Mouse (Mus musculus) hindbrain, postnatal 0 days (tissue): ENCODE measurements around the gene Casr. TPM values are rescaled to one million over a fixed set of nuclear protein-coding genes. Genes with fewer than 3 reads are reported as not detected.
A peak's percentile ranks its signal among the peaks of the same experiment; 100 is the strongest.

ENCODE experiments used
- ATAC-seq: fragments of 200-750 bp; cut with Nextera tagmentation; 2 replicates; pipeline ENCODE4 v1.8.0; 2017; ENCODE audit warnings: mild to moderate bottlenecking, moderate TSS enrichment, moderate library complexity
- DNase-seq: peaks from one replicate; pipeline ENCODE4 v3.0.0-alpha.2; 2015; ENCODE audit warnings: low spot score
- H3K27ac ChIP-seq: fragments of 300-500 bp; sonication (generic); 2 replicates; pipeline ENCODE4 v1.5.1; 2014; ENCODE audit warnings: mild to moderate bottlenecking
- H3K27me3 ChIP-seq: fragments of 300-500 bp; sonication (generic); 2 replicates; pipeline ENCODE4 v1.6.1; 2014; ENCODE audit warnings: low read length, mixed read lengths; ENCODE audit not compliant: insufficient read depth
- H3K36me3 ChIP-seq: fragments of 300-500 bp; sonication (generic); 2 replicates; pipeline ENCODE4 v1.6.1; 2014; ENCODE audit warnings: low read length, mixed read lengths; ENCODE audit not compliant: insufficient read depth
- H3K4me1 ChIP-seq: fragments of 300-500 bp; sonication (generic); 2 replicates; pipeline ENCODE4 v1.6.1; 2014; ENCODE audit warnings: antibody characterized with exemption, low read length, mixed read lengths; ENCODE audit not compliant: insufficient read depth
- H3K4me2 ChIP-seq: fragments of 300-500 bp; sonication (generic); 2 replicates; pipeline ENCODE4 v1.6.1; 2014; ENCODE audit warnings: low read depth, mild to moderate bottlenecking, low read length, moderate library complexity, mixed read lengths
- H3K4me3 ChIP-seq: fragments of 300-500 bp; sonication (generic); 2 replicates; pipeline ENCODE4 v1.5.1; 2014; ENCODE audit warnings: low read length
- H3K9ac ChIP-seq: fragments of 300-500 bp; sonication (generic); replicated peaks from 2 replicates; pipeline ENCODE4 v1.6.1; 2014; ENCODE audit warnings: mild to moderate bottlenecking, low read length, moderate library complexity, mixed read lengths
- H3K9me3 ChIP-seq: fragments of 300-500 bp; sonication (generic); 2 replicates; pipeline ENCODE4 v1.6.1; 2016; ENCODE audit warnings: low read length, mixed read lengths
- CTCF ChIP-seq: IDR thresholded peaks from 2 replicates; pipeline ENCODE4 v1.5.1; 2016; ENCODE audit warnings: antibody characterized with exemption, control low read depth, low read depth
- WGBS: fragments of 180-500 bp; shearing (Covaris S2); extraction: QIAGEN DNeasy Blood & Tissue Kit; methylation state at CpG from one replicate; pipeline ENCODE4 v1.1.7; 2014; 5-methylcytosine and 5-hydroxymethylcytosine counted together
- polyA plus RNA-seq: library from polyadenylated mRNA; unstranded; fragments of >200 nt; fragmentation: Nextera tagmentation; extraction: Ambion mirVana; gene quantifications from 2 replicates; pipeline ENCODE4 v1.2.1, GENCODE M21; 2015
- total RNA-seq: library from RNA; depleted of rRNA; stranded (reverse); fragments of >200 nt; gene quantifications from 2 replicates; pipeline ENCODE4 v1.2.3, GENCODE M21; 2014

Casr gene
- total and polyA plus RNA-seq, 2 experiments from 2014 or later: 0.13 to 1.9 TPM

GRCm38 (mm10) chr16:36532981-36533687 lies 28.8 kb downstream of the Casr start:
- ATAC-seq (no peak), DNase-seq (no peak)
- H3K36me3 ChIP-seq: no peaks in the 10 kb centered on the region
- H3K9me3 ChIP-seq: no peaks in the 10 kb centered on the region
- no peak overlapping the region for H3K27ac ChIP-seq
- H3K27me3 ChIP-seq: no peaks in the 10 kb centered on the region
- H3K4me3 ChIP-seq: no peak overlapping the region
- TF ChIP-seq CTCF: no peak
- no peak overlapping the region for H3K9ac ChIP-seq
- no peaks in the 10 kb centered on the region for H3K4me1 ChIP-seq
- H3K4me2 ChIP-seq: no peak overlapping the region
- WGBS: 78% methylated on average over 11 of the region's 11 CpGs

DNA sequence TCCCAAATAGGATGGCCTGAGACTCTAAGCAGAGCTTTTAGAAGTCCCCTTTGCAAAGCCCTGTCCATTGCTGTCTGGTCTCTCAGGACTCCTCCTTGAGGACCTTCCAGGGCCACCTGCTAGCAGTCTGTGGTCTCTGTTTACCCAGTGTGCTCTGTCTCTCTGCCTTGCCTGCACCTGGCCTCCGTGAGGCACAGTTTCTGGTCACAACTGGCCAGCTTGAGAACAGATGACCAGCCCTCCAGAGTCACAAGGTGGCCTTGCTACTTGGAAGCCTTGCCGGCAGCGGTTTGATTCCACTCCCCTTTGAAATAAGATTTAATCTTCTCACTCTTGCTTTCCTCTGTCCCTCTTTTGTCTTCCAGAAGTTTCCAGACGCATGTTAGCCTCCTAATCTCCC lies 29.9 kb downstream of the Casr start:
- H3K4me2 ChIP-seq: no peak overlapping the region
- no peak for TF ChIP-seq CTCF
- H3K4me1 ChIP-seq: no peaks in the 10 kb centered on the region
- H3K27ac ChIP-seq: no peak overlapping the region
- no peaks in the 10 kb centered on the region for H3K36me3 ChIP-seq
- H3K4me3 ChIP-seq: no peak overlapping the region
- ATAC-seq: no peak
- H3K9ac ChIP-seq: no peak overlapping the region
- H3K9me3 ChIP-seq: no peaks in the 10 kb centered on the region
- 67% methylated on average over 4 of the region's 4 CpGs for WGBS
- no peaks in the 10 kb centered on the region for H3K27me3 ChIP-seq
- no peak for DNase-seq

GRCm38 (mm10) chr16:36531630-36532029 lies 30.3 kb downstream of the Casr start:
- Histone ChIP-seq H3K27ac (no peak overlapping the region), H3K9ac (no peak overlapping the region), H3K9me3 (no peaks in the 10 kb centered on the region), H3K27me3 (no peaks in the 10 kb centered on the region), H3K36me3 (no peaks in the 10 kb centered on the region), H3K4me2 (no peak overlapping the region), H3K4me1 (no peaks in the 10 kb centered on the region), H3K4me3 (no peak overlapping the region)
- no peak for ATAC-seq
- 75% methylated on average over 5 of the region's 5 CpGs for WGBS
- DNase-seq: no peak
- no peak for TF ChIP-seq CTCF

- Histone ChIP-seq H3K36me3 (no peaks in the 10 kb centered on the region), H3K9me3 (no peaks in the 10 kb centered on the region), H3K27me3 (no peaks in the 10 kb centered on the region), H3K4me2 (no peak overlapping the region), H3K4me1 (no peaks in the 10 kb centered on the region), H3K9ac (no peak overlapping the region), H3K27ac (no peak overlapping the region), H3K4me3 (no peak overlapping the region)
- TF ChIP-seq CTCF: no peak
- 72% methylated on average over 15 of the region's 15 CpGs for WGBS
- ATAC-seq: no peak
- no peak for DNase-seq
Observed at GRCm38 (mm10) chr16:36530566-36531552, 31.1 kb downstream of the Casr start.

DNA sequence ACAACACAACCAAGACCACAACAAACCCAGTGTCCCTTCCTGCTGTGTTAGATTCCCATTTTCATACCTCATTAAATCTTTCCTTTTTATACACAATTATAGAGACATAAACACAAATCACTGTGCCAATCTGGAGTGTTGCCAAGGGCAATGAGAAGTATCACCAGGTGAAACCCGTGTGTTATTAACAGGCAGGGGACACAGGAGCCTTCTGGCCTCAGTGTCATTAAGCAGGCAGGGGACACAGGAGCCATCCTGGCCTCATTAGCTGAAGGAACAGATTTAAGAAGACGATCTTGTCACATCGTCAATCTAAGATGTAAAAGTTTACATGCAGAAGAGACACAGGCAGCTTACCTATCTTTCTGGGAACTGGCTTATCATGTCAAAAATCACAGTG lies 33.1 kb downstream of the Casr start:
- ATAC-seq (no peak), DNase-seq (peak; percentile 10)
- Histone ChIP-seq H3K4me3 (no peak overlapping the region), H3K9me3 (no peaks in the 10 kb centered on the region), H3K4me1 (no peaks in the 10 kb centered on the region), H3K9ac (no peak overlapping the region), H3K27ac (no peak overlapping the region), H3K27me3 (no peaks in the 10 kb centered on the region), H3K36me3 (no peaks in the 10 kb centered on the region), H3K4me2 (no peak overlapping the region)
- TF ChIP-seq CTCF: no peak
- WGBS: 68% methylated on average over 3 of the region's 3 CpGs

- no peak for ATAC-seq
- no peaks in the 10 kb centered on the region for H3K36me3 ChIP-seq
Observed at GRCm38 (mm10) chr16:36526596-36527282, 35.2 kb downstream of the Casr start.

More at GRCm38 (mm10) chr16:36526596-36527282, 35.2 kb downstream of the Casr start:
- no peak overlapping the region for H3K9ac ChIP-seq
- H3K27ac ChIP-seq: no peak overlapping the region
- no peaks in the 10 kb centered on the region for H3K9me3 ChIP-seq
- no peak overlapping the region for H3K4me2 ChIP-seq
- H3K27me3 ChIP-seq: no peaks in the 10 kb centered on the region
- no peaks in the 10 kb centered on the region for H3K4me1 ChIP-seq
- WGBS: 52% methylated on average over 6 of the region's 6 CpGs
- no peak overlapping the region for H3K4me3 ChIP-seq
- no peak for DNase-seq
- no peak for TF ChIP-seq CTCF
